Mouse (Mus musculus) heart, adult 2 months (tissue): ENCODE data around the gene Fbxw8.

ENCODE experiments used
- CTCF ChIP-seq: fragments of 200-600 bp; IDR thresholded peaks from 2 replicates; pipeline ENCODE4 v1.8.1; 2022; ENCODE audit warnings: antibody characterized with exemption, mild to moderate bottlenecking, moderate library complexity
- POLR2A ChIP-seq: fragments of 200-500 bp; IDR thresholded peaks from 2 replicates; pipeline ENCODE4 v1.6.1; 2011; ENCODE audit warnings: mild to moderate bottlenecking, low read depth, low read length, control low read depth; ENCODE audit not compliant: insufficient read depth

- TF ChIP-seq POLR2A (no peak), CTCF (no peak)
Observed at GRCm38 (mm10) chr5:118042599-118042998, 112.7 kb downstream of the Fbxw8 start.
